Mouse (Mus musculus): ENCODE data around the gene Phkb. TPM values are rescaled to one million over a fixed set of nuclear protein-coding genes. Genes with fewer than 3 reads are reported as not detected.

Gene Phkb
- total and polyA plus RNA-seq, 3 experiments: 20.9 to 25.4 (median 23.5) TPM

DNA sequence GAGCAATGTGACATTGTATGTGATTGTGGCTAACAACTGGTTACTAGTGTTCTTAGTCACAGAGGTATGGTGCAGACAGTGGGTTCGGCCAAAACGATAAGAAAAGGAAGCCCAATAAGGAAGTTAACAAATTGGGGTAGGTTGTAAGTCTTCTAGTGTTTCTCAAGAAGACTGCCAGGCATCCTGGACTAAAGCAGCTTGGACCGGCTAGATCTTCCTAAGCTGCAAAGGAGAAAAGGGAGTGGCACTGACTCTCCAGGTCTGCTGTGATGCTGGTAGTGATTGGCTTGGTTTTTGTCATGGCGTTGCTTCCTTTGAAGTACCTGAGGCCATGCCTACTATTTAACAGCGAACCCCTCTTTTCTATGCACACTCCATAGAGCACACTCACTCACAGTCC is 95.4 kb downstream of the Phkb start:
- peaks cover 15 to 44% of the 10 kb centered on the region in 2 experiments for H3K36me3 ChIP-seq (replicated peaks in 1 of 2; ENCODE audit: control insufficient read depth in 1 of 2, insufficient read depth in 1 of 2, low read length in 1 of 2)

DNA sequence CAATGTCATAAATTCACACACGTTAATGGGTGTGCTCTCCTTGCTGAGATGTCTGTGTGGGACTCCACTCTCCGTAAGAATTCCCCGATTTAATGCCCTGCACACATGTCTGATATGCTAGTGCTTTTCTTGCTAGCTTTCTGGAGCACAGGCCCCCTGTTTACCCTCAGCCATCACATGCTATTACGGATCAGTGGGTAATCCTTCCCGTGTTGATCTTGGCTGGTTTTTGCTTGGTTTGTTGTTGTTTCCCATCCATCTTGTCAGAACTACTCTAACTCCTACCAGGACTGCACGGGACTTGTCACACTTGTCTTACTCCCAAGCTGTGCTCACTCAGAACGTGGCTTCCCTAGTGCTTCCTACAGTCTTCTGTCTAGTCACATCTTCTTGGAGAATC is 96.6 kb downstream of the Phkb start:
- Histone ChIP-seq H3K27ac (ENCODE audit: insufficient read depth, low read depth) (no peak overlapping the region), H3K9ac (ENCODE audit: insufficient read depth, low read depth) (no peak overlapping the region), H3K79me2 (replicated peaks; ENCODE audit: control insufficient read depth, extremely low read depth, insufficient read depth, poor library complexity, severe bottlenecking) (no peaks in the 10 kb centered on the region), H3K4me2 (ENCODE audit: insufficient read depth, low read depth, poor library complexity, severe bottlenecking) (no peak overlapping the region), H3K9me3 (replicated peaks; ENCODE audit: low read length) (no peaks in the 10 kb centered on the region), H3K4me1 (ENCODE audit: control insufficient read depth in 1 of 2, insufficient read depth in 2 of 2) (no peaks in the 10 kb centered on the region), H3K36me3 (replicated peaks in 1 of 2; ENCODE audit: control insufficient read depth in 1 of 2, insufficient read depth in 1 of 2, low read length in 1 of 2) (peaks cover 15 to 51% of the 10 kb centered on the region in 2 experiments), H3K27me3 (replicated peaks) (no peaks in the 10 kb centered on the region), H3K4me3 (replicated peaks in 1 of 3; ENCODE audit: low read depth in 2 of 3, low read length in 2 of 3, poor library complexity in 1 of 3) (no peak overlapping the region)
- no peak for DNase-seq (ENCODE audit: extremely low read depth)
- in situ Hi-C loops (cut with MboI; ENCODE audit: low pct_ligation_motif_present, low pct_unique_long_range_greater_than_20kb, low sequenced_read_pairs) (no loop called here), dilution Hi-C loops (cut with MboI; ENCODE audit: extremely low pct_ligation_motif_present, extremely low pct_unique_long_range_greater_than_20kb, low sequenced_read_pairs) (no loop called here)
- TF ChIP-seq RCOR1 (conservative IDR thresholded peaks at IDR 0.05; ENCODE audit: low read depth, low read length) (no peak), MYC (IDR thresholded peaks at IDR 0.05; ENCODE audit: low read depth, low read length) (no peak), RAD21 (IDR thresholded peaks at IDR 0.05; ENCODE audit: low read depth, low read length) (no peak), EP300 (IDR thresholded peaks at IDR 0.05; ENCODE audit: low read length) (no peak), TBP (conservative IDR thresholded peaks at IDR 0.05; ENCODE audit: low read depth, low read length) (no peak), KAT2A (IDR thresholded peaks at IDR 0.05; ENCODE audit: insufficient replicate concordance, low read length) (no peak), ZC3H11A (IDR thresholded peaks at IDR 0.05; ENCODE audit: low read depth, low read length) (no peak), MAX (IDR thresholded peaks at IDR 0.05; ENCODE audit: low read length) (no peak), USF1 (IDR thresholded peaks at IDR 0.05; ENCODE audit: low read depth, low read length) (no peak), ZNF384 (IDR thresholded peaks at IDR 0.05; ENCODE audit: low read depth, low read length) (no peak), CHD2 (IDR thresholded peaks at IDR 0.05; ENCODE audit: low read length) (no peak), MEF2A (IDR thresholded peaks at IDR 0.05; ENCODE audit: borderline replicate concordance, low read depth, low read length) (no peak), TCF12 (IDR thresholded peaks at IDR 0.05; ENCODE audit: low read depth, low read length) (no peak), POLR2AphosphoS2 (IDR thresholded peaks at IDR 0.05; ENCODE audit: low read depth, low read length) (no peak)

More for the DNA sequence above, 95.4 kb downstream of the Phkb start:
- Histone ChIP-seq H3K4me3 (replicated peaks in 1 of 3; ENCODE audit: low read depth in 2 of 3, low read length in 2 of 3, poor library complexity in 1 of 3) (no peak overlapping the region), H3K27me3 (replicated peaks) (no peaks in the 10 kb centered on the region), H3K9ac (ENCODE audit: insufficient read depth, low read depth) (no peak overlapping the region), H3K27ac (ENCODE audit: insufficient read depth, low read depth) (no peak overlapping the region), H3K4me2 (ENCODE audit: insufficient read depth, low read depth, poor library complexity, severe bottlenecking) (no peak overlapping the region), H3K4me1 (ENCODE audit: control insufficient read depth in 1 of 2, insufficient read depth in 2 of 2) (no peaks in the 10 kb centered on the region), H3K9me3 (replicated peaks; ENCODE audit: low read length) (no peaks in the 10 kb centered on the region), H3K79me2 (replicated peaks; ENCODE audit: control insufficient read depth, extremely low read depth, insufficient read depth, poor library complexity, severe bottlenecking) (no peaks in the 10 kb centered on the region)
- DNase-seq (ENCODE audit: extremely low read depth): no peak
- TF ChIP-seq POLR2AphosphoS2 (IDR thresholded peaks at IDR 0.05; ENCODE audit: low read depth, low read length) (no peak), CHD2 (IDR thresholded peaks at IDR 0.05; ENCODE audit: low read length) (no peak), USF2 (conservative IDR thresholded peaks at IDR 0.05; ENCODE audit: low read depth, low read length) (no peak), SMC3 (IDR thresholded peaks at IDR 0.05; ENCODE audit: low read depth, low read length) (no peak), UBTF (IDR thresholded peaks at IDR 0.05; ENCODE audit: low read depth, low read length) (no peak), ELF1 (IDR thresholded peaks at IDR 0.05; ENCODE audit: low read depth, low read length) (no peak), ZNF384 (IDR thresholded peaks at IDR 0.05; ENCODE audit: low read depth, low read length) (no peak), MAFK (IDR thresholded peaks at IDR 0.05; ENCODE audit: insufficient replicate concordance, low read length) (no peak), CHD1 (IDR thresholded peaks at IDR 0.05; ENCODE audit: low read depth, low read length) (no peak), TCF12 (IDR thresholded peaks at IDR 0.05; ENCODE audit: low read depth, low read length) (no peak), RCOR1 (conservative IDR thresholded peaks at IDR 0.05; ENCODE audit: low read depth, low read length) (no peak), ZC3H11A (IDR thresholded peaks at IDR 0.05; ENCODE audit: low read depth, low read length) (no peak), JUN (IDR thresholded peaks at IDR 0.05; ENCODE audit: insufficient read depth, low read depth, low read length) (no peak), CTCF (conservative IDR thresholded peaks at IDR 0.05 in 1 of 2, IDR thresholded peaks at IDR 0.05 in 1 of 2; ENCODE audit: low read depth in 2 of 2, low read length in 2 of 2) (no peak), MEF2A (IDR thresholded peaks at IDR 0.05; ENCODE audit: borderline replicate concordance, low read depth, low read length) (no peak), MYC (IDR thresholded peaks at IDR 0.05; ENCODE audit: low read depth, low read length) (no peak), ZMIZ1 (IDR thresholded peaks at IDR 0.05; ENCODE audit: low read depth, low read length) (no peak)
- dilution Hi-C loops (cut with MboI; ENCODE audit: extremely low pct_ligation_motif_present, extremely low pct_unique_long_range_greater_than_20kb, low sequenced_read_pairs) (no loop called here), in situ Hi-C loops (cut with MboI; ENCODE audit: low pct_ligation_motif_present, low pct_unique_long_range_greater_than_20kb, low sequenced_read_pairs) (no loop called here)
